In the genomic region with DNA sequence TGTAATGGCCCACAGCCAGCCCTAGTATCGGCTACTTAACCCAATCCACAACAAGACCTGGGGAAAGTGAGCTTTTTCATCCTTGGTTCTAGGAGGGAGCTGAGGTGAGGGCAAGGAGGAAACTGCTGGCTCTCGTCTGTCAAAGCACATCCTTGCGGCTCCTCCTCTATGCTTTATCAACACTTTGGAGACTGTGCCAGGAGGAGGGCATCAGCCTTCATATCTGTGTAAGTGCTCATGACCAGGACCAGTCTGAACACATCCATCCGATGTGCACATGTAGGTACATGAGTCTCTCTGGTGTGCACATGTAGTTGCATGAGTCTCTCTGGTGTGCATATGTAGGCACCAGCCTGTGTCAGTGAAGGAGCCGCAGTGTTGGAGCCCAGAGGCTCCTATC, we compare ENCODE assay signal across 34 mouse cellular contexts. TPM values are rescaled to one million over a fixed set of nuclear protein-coding genes. Genes with fewer than 3 reads are reported as not detected.
A peak's percentile ranks its signal among the peaks of the same experiment; 100 is the strongest.
DNase-seq lines count a peak whose midpoint lies in the region; ATAC-seq lines count a peak whose summit lies in the region.
"Had no signal": no experiment of that assay in that cellular context is flagged by ENCODE, and none has a peak within 500 bp of the region (broad histone marks: within the 10 kb centered on the region; RNA-seq: fewer than 3 reads in every experiment).

No protein-coding gene starts in this region.

- H3K36me3 ChIP-seq in intestine, embryonic 16.5 days (ENCODE audit: control insufficient read depth, insufficient read depth, low read length) = no peaks in the 10 kb centered on the region
- no peaks in the 10 kb centered on the region for H3K36me3 ChIP-seq in intestine, embryonic 15.5 days
- H3K36me3 ChIP-seq in liver, embryonic 13.5 days = no peaks in the 10 kb centered on the region
- H3K36me3 ChIP-seq: embryonic facial prominence, embryonic 12.5 days; heart, embryonic 15.5 days; hindbrain, embryonic 15.5 days; limb, embryonic 13.5 days; midbrain, embryonic 15.5 days; neural tube, embryonic 13.5 days had no signal

- peaks cover 7% of the 10 kb centered on the region for H3K4me1 ChIP-seq in intestine, embryonic 16.5 days (ENCODE audit: control insufficient read depth, insufficient read depth, low read length)
- peaks cover 5% of the 10 kb centered on the region; the same call in 1 of the 2 replicates for H3K4me1 ChIP-seq in intestine, embryonic 15.5 days (replicated peaks)
- peaks cover 51% of the 10 kb centered on the region for H3K4me1 ChIP-seq in liver, embryonic 13.5 days (replicated peaks)
- H3K4me1 ChIP-seq: embryonic facial prominence, embryonic 12.5 days; heart, embryonic 15.5 days; hindbrain, embryonic 15.5 days; limb, embryonic 13.5 days; midbrain, embryonic 15.5 days; neural tube, embryonic 13.5 days had no signal

- intact Hi-C loops in heart, postnatal 10 days (cut with DNase I) = no loop called here

- WGBS in intestine, embryonic 16.5 days = 80% methylated on average over 5 of the region's 5 CpGs
- 71% methylated on average over 5 of the region's 5 CpGs for WGBS in intestine, embryonic 15.5 days
- WGBS in liver, embryonic 13.5 days (ENCODE audit: insufficient replicate concordance) = 55% methylated on average over 5 of the region's 5 CpGs

- no peak overlapping the region for H3K27ac ChIP-seq in intestine, embryonic 16.5 days (ENCODE audit: low read length)
- H3K27ac ChIP-seq in intestine, embryonic 15.5 days = no peak overlapping the region
- H3K27ac ChIP-seq in liver, embryonic 13.5 days = peak overlapping the region; percentile 87
- H3K27ac ChIP-seq: embryonic facial prominence, embryonic 12.5 days; heart, adult 2 months; heart, embryonic 15.5 days; hindbrain, embryonic 15.5 days; limb, embryonic 13.5 days; midbrain, embryonic 15.5 days; neural tube, embryonic 13.5 days had no signal

- ATAC-seq in intestine, embryonic 16.5 days = peak; percentile 26; the same call in 1 of the 2 replicates
- no peak; the same call in 1 of the 2 replicates for ATAC-seq in intestine, embryonic 15.5 days
- ATAC-seq in erythroblast, adult 5-6 weeks (replicated peaks; ENCODE audit: low FRiP score, poor library complexity, severe bottlenecking) = peak; percentile 71
- peak; percentile 81 for ATAC-seq in liver, embryonic 13.5 days (ENCODE audit: low read depth)
- ATAC-seq in megakaryocyte-erythroid progenitor cell, adult 5-6 weeks (replicated peaks; ENCODE audit: low FRiP score, low TSS enrichment, poor library complexity, severe bottlenecking) = peak; percentile 31; the same call in 1 of the 2 replicates
- ATAC-seq: forebrain, embryonic 16.5 days; midbrain, embryonic 15.5 days had no signal

- H3K4me2 ChIP-seq in intestine, embryonic 16.5 days (ENCODE audit: low read depth, low read length) = no peak overlapping the region
- no peak overlapping the region for H3K4me2 ChIP-seq in intestine, embryonic 15.5 days (replicated peaks)
- peak overlapping the region; percentile 69 for H3K4me2 ChIP-seq in liver, embryonic 13.5 days
- H3K4me2 ChIP-seq: embryonic facial prominence, embryonic 12.5 days; heart, embryonic 15.5 days; hindbrain, embryonic 15.5 days; limb, embryonic 13.5 days; lung, embryonic 14.5 days; midbrain, embryonic 15.5 days; neural tube, embryonic 13.5 days had no signal

- no peaks in the 10 kb centered on the region; the same call in 1 of the 2 replicates for H3K27me3 ChIP-seq in intestine, embryonic 16.5 days (replicated peaks; ENCODE audit: control insufficient read depth, insufficient read depth, low read length)
- H3K27me3 ChIP-seq in intestine, embryonic 15.5 days (replicated peaks) = 0 out of 2 replicates have a peak, but pooled peaks cover 3% of the 10 kb centered on the region
- H3K27me3 ChIP-seq in liver, embryonic 13.5 days = peaks cover 53% of the 10 kb centered on the region
- H3K27me3 ChIP-seq: midbrain, embryonic 15.5 days had no signal

- H3K9ac ChIP-seq in intestine, embryonic 16.5 days (ENCODE audit: low read depth, low read length) = no peak overlapping the region
- no peak overlapping the region for H3K9ac ChIP-seq in intestine, embryonic 15.5 days
- H3K9ac ChIP-seq in liver, embryonic 13.5 days = peak overlapping the region; percentile 64
- H3K9ac ChIP-seq: embryonic facial prominence, embryonic 12.5 days; heart, embryonic 15.5 days; hindbrain, embryonic 15.5 days; limb, embryonic 13.5 days; lung, embryonic 14.5 days; midbrain, embryonic 15.5 days; neural tube, embryonic 13.5 days had no signal

- peak; percentile 8 for DNase-seq in liver, embryonic 13.5 days
- DNase-seq in heart, postnatal 10 days = no peak
- no peak for DNase-seq in cerebellum, adult 9-10 months
- DNase-seq: adrenal gland, postnatal 14 days; cerebellum, adult 11 months; cerebellum, postnatal 10 days; gastrocnemius, postnatal 36 days; heart, adult 2 months; heart, postnatal 4 days; kidney, postnatal 36 days; layer of hippocampus, postnatal 36 days; lung, embryonic 14.5 days; retina, postnatal 1 day; right cerebral cortex, postnatal 25 days; thymus, adult 18-20 months; thymus, postnatal 36 days had no signal

- H3K4me3 ChIP-seq in intestine, embryonic 16.5 days (ENCODE audit: low read length) = no peak overlapping the region
- no peak overlapping the region for H3K4me3 ChIP-seq in intestine, embryonic 15.5 days (replicated peaks)
- H3K4me3 ChIP-seq in liver, embryonic 13.5 days (replicated peaks) = peak overlapping the region; percentile 35
- H3K4me3 ChIP-seq: embryonic facial prominence, embryonic 12.5 days; heart, adult 2 months; heart, embryonic 15.5 days; hindbrain, embryonic 15.5 days; limb, embryonic 13.5 days; megakaryocyte, embryonic 14.5 days; midbrain, embryonic 15.5 days; myocyte; neural tube, embryonic 13.5 days had no signal

- H3K9me3 ChIP-seq in intestine, embryonic 16.5 days (ENCODE audit: control insufficient read depth, low read length) = no peaks in the 10 kb centered on the region
- no peaks in the 10 kb centered on the region for H3K9me3 ChIP-seq in intestine, embryonic 15.5 days
- H3K9me3 ChIP-seq in liver, embryonic 13.5 days (replicated peaks) = no peaks in the 10 kb centered on the region
- H3K9me3 ChIP-seq: embryonic facial prominence, embryonic 12.5 days; heart, embryonic 15.5 days; hindbrain, embryonic 15.5 days; limb, embryonic 13.5 days; megakaryocyte, embryonic 14.5 days; midbrain, embryonic 15.5 days; neural tube, embryonic 13.5 days had no signal

RNA-seq across cellular contexts. Expression of a gene that starts 3.1 kb away (rescaled TPM):
- polyA plus RNA-seq in intestine, embryonic 16.5 days (2015; fragmentation: Nextera tagmentation; extraction: Ambion mirVana) = 0.45 and 0.70 TPM in 2 replicates
- 0.14 and 0.21 TPM in 2 replicates for polyA plus RNA-seq in intestine, embryonic 15.5 days (2015; fragmentation: Nextera tagmentation; extraction: Ambion mirVana)
- total RNA-seq in erythroblast, adult 5-6 weeks (2015; ENCODE audit: low replicate concordance) = 0.21 TPM in 1 of 2 replicates, not detected in the other
- 0.14 TPM in 1 of 2 replicates, not detected in the other for total RNA-seq in erythroblast, adult 5-6 weeks (2017; ENCODE audit: low replicate concordance)
- 0.02 and 0.03 TPM in 2 replicates for polyA plus RNA-seq in liver, embryonic 13.5 days (2015; fragmentation: Nextera tagmentation; extraction: Ambion mirVana)
- total RNA-seq in megakaryocyte-erythroid progenitor cell, adult 5-6 weeks (2014; fragmentation: Nextera tagmentation) = not detected in 2 replicates
- total RNA-seq in megakaryocyte-erythroid progenitor cell, adult 5-6 weeks (2017) = not detected in 2 replicates
- not detected for total RNA-seq in heart, postnatal 10 days (2021)
- total RNA-seq: gastrocnemius, postnatal 36 days; heart, postnatal 4 days; layer of hippocampus, adult 8-10 months; left cerebral cortex, postnatal 10 days had no signal
- polyA plus RNA-seq: embryonic facial prominence, embryonic 12.5 days; forebrain, embryonic 16.5 days; heart, adult 2 months; hindbrain, embryonic 15.5 days; intestine, embryonic 14.5 days; kidney, embryonic 14.5 days; limb, embryonic 13.5 days; lung, embryonic 14.5 days; midbrain, embryonic 15.5 days; neural tube, embryonic 13.5 days; stomach, embryonic 14.5 days had no signal

RNA-seq across cellular contexts. Expression of a gene that starts 7.3 kb away (rescaled TPM):
- polyA plus RNA-seq in intestine, embryonic 16.5 days (2015; fragmentation: Nextera tagmentation; extraction: Ambion mirVana) = 0.10 and 0.20 TPM in 2 replicates
- polyA plus RNA-seq in intestine, embryonic 15.5 days (2015; fragmentation: Nextera tagmentation; extraction: Ambion mirVana) = 0.05 TPM in 1 of 2 replicates, not detected in the other
- not detected in 2 replicates for total RNA-seq in erythroblast, adult 5-6 weeks (2015; ENCODE audit: low replicate concordance)
- not detected in 2 replicates for total RNA-seq in erythroblast, adult 5-6 weeks (2017; ENCODE audit: low replicate concordance)
- polyA plus RNA-seq in liver, embryonic 13.5 days (2015; fragmentation: Nextera tagmentation; extraction: Ambion mirVana) = 0.08 and 0.12 TPM in 2 replicates
- total RNA-seq in megakaryocyte-erythroid progenitor cell, adult 5-6 weeks (2014; fragmentation: Nextera tagmentation) = not detected in 2 replicates
- not detected in 2 replicates for total RNA-seq in megakaryocyte-erythroid progenitor cell, adult 5-6 weeks (2017)
- under 1 TPM; 0.17 to 0.25 TPM for total RNA-seq in heart, postnatal 10 days (2021)
- polyA plus RNA-seq: myocyte; stomach, embryonic 14.5 days had no signal

RNA-seq across cellular contexts. Expression of a gene that starts 14.1 kb away (rescaled TPM):
- 0.18 TPM in 1 of 2 replicates, not detected in the other for polyA plus RNA-seq in intestine, embryonic 16.5 days (2015; fragmentation: Nextera tagmentation; extraction: Ambion mirVana)
- not detected in 2 replicates for polyA plus RNA-seq in intestine, embryonic 15.5 days (2015; fragmentation: Nextera tagmentation; extraction: Ambion mirVana)
- total RNA-seq in erythroblast, adult 5-6 weeks (2015; ENCODE audit: low replicate concordance) = 1.3 and 20.8 TPM in 2 replicates
- total RNA-seq in erythroblast, adult 5-6 weeks (2017; ENCODE audit: low replicate concordance) = 0.98 and 1.4 TPM in 2 replicates
- polyA plus RNA-seq in liver, embryonic 13.5 days (2015; fragmentation: Nextera tagmentation; extraction: Ambion mirVana) = 0.15 TPM in 1 of 2 replicates, not detected in the other
- total RNA-seq in megakaryocyte-erythroid progenitor cell, adult 5-6 weeks (2014; fragmentation: Nextera tagmentation) = not detected in 2 replicates
- not detected in 2 replicates for total RNA-seq in megakaryocyte-erythroid progenitor cell, adult 5-6 weeks (2017)
- total RNA-seq in heart, postnatal 10 days (2021) = under 1 TPM in 1 of 2 experiments, not detected in 1; 0.30 TPM
- total RNA-seq: adrenal gland, postnatal 14 days; gastrocnemius, postnatal 36 days; heart, adult 2 months; heart, postnatal 4 days; layer of hippocampus, adult 8-10 months; layer of hippocampus, postnatal 36 days; left cerebral cortex, postnatal 10 days had no signal
- polyA plus RNA-seq: forebrain, embryonic 16.5 days; intestine, embryonic 14.5 days; myocyte; neural tube, embryonic 13.5 days had no signal

RNA-seq across cellular contexts. Expression of a gene that starts 18.6 kb away (rescaled TPM):
- 275 and 287 TPM in 2 replicates for polyA plus RNA-seq in intestine, embryonic 16.5 days (2015; fragmentation: Nextera tagmentation; extraction: Ambion mirVana)
- 264 and 275 TPM in 2 replicates for polyA plus RNA-seq in intestine, embryonic 15.5 days (2015; fragmentation: Nextera tagmentation; extraction: Ambion mirVana)
- total RNA-seq in erythroblast, adult 5-6 weeks (2015; ENCODE audit: low replicate concordance) = 45.6 and 74.6 TPM in 2 replicates
- total RNA-seq in erythroblast, adult 5-6 weeks (2017; ENCODE audit: low replicate concordance) = 3.9 and 6.9 TPM in 2 replicates
- 92.8 and 101 TPM in 2 replicates for polyA plus RNA-seq in liver, embryonic 13.5 days (2015; fragmentation: Nextera tagmentation; extraction: Ambion mirVana)
- total RNA-seq in megakaryocyte-erythroid progenitor cell, adult 5-6 weeks (2014; fragmentation: Nextera tagmentation) = 73.6 and 95.2 TPM in 2 replicates
- total RNA-seq in megakaryocyte-erythroid progenitor cell, adult 5-6 weeks (2017) = 67.4 and 68.6 TPM in 2 replicates
- total RNA-seq in heart, postnatal 10 days (2021) = 10 to 100 TPM; 60.7 to 62.1 TPM

RNA-seq across cellular contexts. Expression of a gene that starts 36.1 kb away (rescaled TPM):
- polyA plus RNA-seq in intestine, embryonic 16.5 days (2015; fragmentation: Nextera tagmentation; extraction: Ambion mirVana) = 2.2 and 3.7 TPM in 2 replicates
- 2.2 and 2.8 TPM in 2 replicates for polyA plus RNA-seq in intestine, embryonic 15.5 days (2015; fragmentation: Nextera tagmentation; extraction: Ambion mirVana)
- 8.6 and 10.0 TPM in 2 replicates for total RNA-seq in erythroblast, adult 5-6 weeks (2015; ENCODE audit: low replicate concordance)
- total RNA-seq in erythroblast, adult 5-6 weeks (2017; ENCODE audit: low replicate concordance) = 11.8 and 12.1 TPM in 2 replicates
- polyA plus RNA-seq in liver, embryonic 13.5 days (2015; fragmentation: Nextera tagmentation; extraction: Ambion mirVana) = 1.3 and 1.5 TPM in 2 replicates
- total RNA-seq in megakaryocyte-erythroid progenitor cell, adult 5-6 weeks (2014; fragmentation: Nextera tagmentation) = 16.1 and 18.0 TPM in 2 replicates
- total RNA-seq in megakaryocyte-erythroid progenitor cell, adult 5-6 weeks (2017) = 4.9 and 5.4 TPM in 2 replicates
- 10 to 100 TPM in 1 of 2 experiments, 1 to 10 TPM in 1; 9.3 to 10.2 TPM for total RNA-seq in heart, postnatal 10 days (2021)
